Mouse (Mus musculus): ENCODE results near the gene Slco2a1.
A peak's percentile ranks its signal among the peaks of the same experiment; 100 is the strongest.

Slco2a1 gene

DNA sequence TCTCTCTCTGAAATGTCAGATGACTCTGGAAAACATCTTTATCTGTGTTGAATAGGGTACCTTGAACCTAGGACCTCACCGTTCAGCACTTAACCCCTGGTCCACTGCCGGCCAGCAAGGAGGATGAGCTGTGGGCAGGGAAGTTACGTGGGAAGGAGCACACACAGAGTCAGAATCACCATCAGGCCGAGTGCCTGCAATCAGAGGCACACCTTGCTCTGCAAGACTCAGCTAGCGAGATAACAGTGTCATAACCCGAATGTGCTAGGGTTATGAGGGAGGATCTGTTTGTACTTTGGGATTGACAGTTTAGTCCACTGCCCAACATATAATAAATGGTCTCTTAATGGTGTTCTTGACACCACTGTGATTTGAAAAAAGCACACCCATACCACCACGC is 50.2 kb downstream of the Slco2a1 start:
- no peak for DNase-seq

DNA sequence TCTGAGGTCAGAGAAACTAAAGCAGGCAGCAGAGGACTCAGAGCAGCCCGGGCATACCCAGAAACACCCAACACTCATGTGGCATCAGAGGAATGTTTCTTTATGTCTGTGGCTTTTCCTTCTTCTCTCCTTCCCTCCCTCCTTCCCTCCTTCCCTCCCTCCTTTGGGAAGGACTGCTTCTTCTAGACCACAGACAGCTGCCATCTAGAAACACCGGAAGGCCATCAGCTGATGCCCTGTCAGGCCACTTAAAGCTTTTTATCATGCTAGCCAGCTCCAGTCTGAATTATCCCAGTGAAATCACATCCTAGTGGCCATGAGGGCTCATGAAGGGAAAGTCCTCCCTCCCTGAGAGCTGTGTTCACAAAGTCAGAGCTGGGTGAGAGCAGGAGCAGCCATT is 52.1 kb downstream of the Slco2a1 start:
- no peak for DNase-seq

DNA sequence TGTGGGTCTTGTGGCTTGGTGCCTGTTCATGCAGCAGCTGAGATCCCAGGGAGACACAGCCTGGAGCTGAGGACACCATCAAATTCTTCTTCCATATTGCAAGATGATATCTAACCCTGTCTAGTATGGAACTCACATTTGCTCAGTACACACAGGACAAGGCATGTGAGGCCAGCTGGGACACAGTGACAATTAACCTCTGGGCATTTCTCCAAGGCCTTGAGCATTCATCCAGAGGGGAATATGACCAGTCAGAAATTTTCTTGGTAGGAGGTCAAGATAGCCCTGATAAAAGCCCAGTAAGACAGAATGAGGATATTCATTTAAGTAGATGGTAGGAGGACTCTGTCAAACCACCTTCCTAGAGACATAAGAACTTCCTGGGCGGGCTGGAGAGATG is 56.9 kb downstream of the Slco2a1 start:
- peak; percentile 48 for DNase-seq

DNA sequence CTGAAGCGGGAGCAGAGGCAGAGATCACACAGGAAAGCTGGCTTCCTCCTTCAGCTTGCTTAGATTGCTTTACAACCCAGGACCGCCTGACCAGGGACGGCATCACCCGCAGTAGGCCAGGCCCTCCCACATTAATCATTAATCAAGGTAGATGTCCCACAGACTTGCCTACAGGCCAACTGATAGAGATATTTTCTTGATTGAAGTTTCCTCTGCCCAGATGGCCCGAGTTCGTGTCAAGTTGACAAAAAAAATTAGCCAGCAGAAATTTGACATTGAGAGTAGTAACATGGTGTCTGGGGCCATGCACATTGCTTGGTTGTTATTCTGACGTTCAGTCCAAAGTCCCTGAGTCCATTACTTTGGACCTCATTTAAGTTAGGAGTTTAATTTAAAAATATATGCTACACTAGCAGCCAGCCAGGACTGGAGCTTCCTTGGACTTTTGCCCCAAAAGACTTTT is 60.6 kb downstream of the Slco2a1 start:
- peak; percentile 59 for DNase-seq

DNA sequence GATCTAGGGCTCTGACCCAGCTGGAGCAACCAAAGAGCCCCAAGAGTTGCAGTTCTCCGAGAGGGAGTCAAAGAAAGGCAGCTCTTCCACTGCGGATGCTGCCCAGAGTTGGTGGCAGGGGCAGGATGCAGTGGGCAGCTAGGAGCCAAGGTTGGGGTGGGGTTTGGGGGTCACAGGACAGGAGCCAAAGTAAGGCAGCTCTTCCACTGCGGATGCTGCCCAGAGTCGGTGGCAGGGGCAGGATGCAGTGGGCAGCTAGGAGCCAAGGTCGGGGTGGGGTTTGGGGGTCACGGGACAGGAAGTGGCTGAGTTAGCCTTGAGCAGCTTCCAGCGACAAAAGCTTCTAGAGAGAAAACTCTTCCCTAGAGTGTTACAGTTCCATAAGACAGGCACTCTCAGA is 65.3 kb downstream of the Slco2a1 start:
- no peak for DNase-seq

DNA sequence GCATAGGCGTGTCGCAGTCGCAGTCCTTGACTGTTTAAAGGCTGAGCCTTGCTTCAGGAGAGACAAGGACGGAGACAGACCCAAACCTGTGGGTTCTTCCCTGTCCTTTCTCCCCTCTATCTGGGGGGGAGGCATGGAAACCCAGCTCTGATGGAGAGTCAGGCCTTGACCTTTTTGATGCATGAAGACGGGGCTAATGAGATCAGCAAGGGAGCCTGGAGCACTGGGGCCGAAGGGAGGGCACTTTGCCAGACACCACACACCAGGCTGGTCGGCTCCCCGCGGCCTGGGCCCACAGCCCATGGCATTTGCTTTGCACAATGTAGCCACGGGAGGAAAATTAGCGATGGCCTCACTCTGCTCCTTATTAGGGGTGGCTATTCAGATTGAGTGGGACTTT is 66.5 kb downstream of the Slco2a1 start:
- DNase-seq, result no peak

DNA sequence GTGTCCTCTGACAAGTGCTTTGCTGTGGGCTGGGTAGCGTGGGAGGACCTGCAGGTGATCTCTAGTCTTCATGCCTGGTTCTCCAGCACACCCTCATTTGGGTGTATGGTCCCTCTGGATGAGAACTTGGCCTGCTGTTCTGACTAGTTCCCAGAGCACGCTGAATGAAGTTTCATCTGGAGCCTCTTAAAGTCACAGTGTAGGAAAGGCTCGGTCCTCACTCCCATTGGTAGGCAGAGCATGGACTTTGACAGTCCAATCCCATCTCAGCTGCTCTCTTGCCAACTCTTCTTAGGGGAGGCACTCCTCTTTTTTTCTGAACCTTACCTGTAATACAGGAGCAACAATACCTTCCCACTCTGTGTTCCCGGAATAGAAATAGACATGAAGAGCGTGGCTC is 67.7 kb downstream of the Slco2a1 start:
- no peak for DNase-seq

DNA sequence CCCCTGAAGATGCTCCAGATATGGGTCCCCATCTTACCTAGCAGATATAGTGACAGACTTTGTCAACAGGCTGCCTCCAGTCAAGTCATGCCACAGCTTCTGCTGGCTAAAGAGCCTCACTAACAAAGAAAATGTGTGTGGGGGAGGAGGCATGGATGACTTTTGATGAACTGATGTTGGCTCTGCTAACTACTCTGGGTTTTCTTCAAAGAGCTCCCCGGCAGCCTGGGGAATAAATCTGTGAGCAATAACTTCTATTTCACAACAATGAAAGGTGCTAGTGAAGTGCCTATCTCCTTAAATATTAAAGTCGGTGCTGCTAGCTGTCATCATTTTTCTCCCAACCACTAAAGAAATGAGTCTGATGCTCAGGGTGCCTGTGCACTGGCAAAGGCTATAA is 72.0 kb downstream of the Slco2a1 start:
- DNase-seq, result no peak

DNA sequence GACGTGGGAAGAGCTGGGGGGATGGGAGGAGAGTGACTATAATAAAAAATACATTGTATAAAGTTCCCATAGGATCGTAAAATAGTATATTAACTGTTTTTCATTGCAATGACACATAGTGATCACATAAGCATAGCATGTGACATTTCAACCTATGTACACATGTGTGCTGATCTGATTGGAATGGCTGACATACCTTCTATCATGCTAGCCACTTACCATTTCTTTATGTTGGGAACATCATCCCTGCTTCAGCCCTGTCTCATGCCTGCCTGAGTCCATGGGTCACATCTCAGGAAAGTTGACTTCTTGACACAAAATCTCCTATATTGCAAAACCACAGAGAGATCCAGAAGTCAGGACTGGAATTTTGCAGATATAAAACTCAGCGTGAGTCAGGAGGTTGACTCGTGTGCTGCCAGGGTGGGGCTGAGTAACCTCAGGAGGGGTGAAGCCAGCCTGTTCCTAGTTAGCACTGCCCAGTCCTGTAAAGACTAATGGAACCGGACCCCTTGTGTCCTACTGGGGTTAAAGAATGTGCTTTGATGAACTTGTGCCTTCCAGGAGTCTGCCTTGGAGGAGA is 73.0 kb downstream of the Slco2a1 start:
- DNase-seq, result no peak

DNA sequence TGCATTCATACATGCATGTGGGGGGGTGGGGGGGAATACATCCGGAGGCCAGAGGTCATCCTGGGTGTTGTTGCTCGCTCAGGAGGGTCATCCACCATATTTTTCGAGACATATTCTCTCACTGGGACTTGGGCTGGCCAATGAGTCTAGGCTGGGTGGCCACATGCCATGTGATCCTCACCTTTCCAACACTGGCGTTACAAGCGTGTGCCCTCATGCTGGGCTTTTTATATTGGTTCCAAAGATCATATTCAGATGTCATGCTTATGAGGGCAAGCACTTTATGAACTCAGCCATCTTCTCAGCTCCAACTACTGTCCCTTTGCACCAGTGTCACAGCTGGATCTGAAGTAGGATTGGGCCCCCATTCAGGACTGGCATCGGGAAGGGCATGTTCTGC is 75.1 kb downstream of the Slco2a1 start:
- DNase-seq, result no peak

DNA sequence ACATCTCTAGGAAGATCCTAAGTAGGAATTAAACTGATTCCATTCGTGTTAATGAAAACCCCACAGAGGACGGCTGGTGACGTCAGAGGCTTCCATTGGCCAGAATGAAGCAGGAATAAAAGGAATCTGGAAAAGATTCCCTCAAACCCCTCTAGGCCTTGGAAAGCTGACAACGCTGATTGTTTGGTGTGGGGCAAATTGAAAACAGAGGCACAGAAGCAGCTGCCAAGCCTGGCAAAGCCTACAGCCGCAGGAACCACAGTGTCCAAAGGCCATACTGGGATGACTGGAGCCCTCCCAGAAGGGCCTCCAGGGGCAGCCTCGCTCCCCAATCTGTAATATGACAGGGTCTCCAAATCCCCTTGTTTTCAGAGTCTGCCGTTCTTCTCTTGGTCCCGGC is 78.3 kb downstream of the Slco2a1 start:
- DNase-seq, result no peak

DNA sequence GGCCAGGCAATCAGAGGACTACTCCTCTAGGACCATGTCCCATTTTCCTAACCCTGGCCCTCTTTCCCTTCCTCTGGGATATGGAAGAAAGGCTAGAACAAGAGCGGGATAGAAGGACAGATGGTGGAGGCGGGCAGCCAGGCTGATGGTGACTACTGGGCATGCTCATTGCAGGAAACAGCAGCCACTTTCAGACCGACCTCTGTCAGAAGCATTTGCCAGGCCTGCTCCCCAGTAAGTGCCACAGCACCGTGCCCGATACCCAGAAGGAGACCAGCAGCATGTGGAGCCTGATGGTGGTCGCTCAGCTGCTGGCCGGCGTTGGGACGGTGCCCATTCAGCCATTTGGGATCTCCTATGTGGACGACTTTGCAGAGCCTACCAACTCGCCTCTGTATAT is 79.1 kb downstream of the Slco2a1 start:
- no peak for DNase-seq

DNA sequence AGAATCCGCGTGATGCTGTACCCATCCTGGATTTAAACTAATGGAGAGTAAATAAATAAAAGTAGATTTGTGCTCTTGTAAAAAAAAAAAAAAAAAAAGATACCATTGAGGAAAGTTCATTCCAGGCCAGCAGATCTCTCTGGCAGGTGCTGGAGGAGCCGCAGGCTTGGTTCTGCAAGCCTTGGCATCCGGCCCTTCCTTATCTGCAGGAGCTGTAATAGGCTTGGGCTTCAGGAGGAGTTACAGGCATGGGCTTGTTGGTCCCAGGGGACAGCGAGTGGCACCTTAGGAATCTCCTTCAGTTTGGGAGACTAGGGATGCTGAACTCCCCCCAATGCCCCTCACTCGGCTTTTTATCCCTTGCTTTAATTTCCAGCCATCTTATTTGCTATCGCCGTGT is 80.3 kb downstream of the Slco2a1 start:
- no peak for DNase-seq

DNA sequence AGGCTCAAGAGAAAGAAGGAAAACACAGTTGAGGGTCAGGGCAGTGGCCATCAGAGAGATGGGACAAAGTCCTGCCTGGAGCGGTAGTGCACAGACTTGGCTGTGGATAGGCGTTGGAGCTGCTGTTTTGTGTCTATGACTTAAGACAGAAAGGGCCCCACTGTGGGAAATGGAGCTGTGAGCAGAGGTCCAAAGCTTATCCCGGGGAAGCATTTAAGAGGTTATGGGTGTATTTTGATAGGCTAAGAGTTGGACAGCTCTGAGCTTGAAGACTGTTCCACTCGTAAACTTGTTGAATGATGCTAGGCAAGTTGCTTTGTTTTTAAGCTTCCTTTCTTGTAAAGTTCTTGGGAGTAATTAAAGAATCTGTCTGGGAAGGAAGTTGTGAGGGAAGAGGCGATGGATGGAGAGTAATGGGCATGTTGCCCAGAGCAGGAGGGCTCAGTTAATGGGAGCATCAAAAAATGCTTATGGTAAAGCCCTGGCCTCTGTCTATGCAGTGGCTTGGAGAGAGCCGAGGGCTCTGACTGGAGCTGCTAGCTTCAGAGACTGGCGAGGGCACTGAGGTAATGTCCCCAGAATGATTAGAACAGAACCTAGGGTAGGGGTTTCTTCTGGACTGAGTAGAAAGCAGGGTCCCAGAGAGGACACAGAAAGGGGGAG is 83.2 kb downstream of the Slco2a1 start:
- DNase-seq, result peak; percentile 62

DNA sequence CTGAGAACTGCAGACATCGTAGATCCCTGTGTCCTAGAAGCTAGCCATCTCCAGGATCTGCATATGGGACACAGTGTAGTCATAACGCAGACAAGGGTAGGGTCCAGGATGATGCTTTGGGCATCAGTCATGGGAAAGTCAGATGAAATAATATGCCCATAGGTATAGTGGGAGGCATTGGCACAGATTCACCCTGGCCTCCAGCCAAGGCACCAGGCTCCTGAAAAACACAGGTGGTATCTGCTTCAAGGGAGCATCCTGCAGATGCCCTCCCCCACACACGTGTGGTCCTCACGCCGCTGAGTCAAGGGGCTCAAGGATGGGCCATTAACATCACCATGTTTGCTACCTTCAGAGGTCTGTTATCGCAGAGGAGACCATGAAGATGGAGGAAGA is 83.7 kb downstream of the Slco2a1 start:
- no peak for DNase-seq

DNA sequence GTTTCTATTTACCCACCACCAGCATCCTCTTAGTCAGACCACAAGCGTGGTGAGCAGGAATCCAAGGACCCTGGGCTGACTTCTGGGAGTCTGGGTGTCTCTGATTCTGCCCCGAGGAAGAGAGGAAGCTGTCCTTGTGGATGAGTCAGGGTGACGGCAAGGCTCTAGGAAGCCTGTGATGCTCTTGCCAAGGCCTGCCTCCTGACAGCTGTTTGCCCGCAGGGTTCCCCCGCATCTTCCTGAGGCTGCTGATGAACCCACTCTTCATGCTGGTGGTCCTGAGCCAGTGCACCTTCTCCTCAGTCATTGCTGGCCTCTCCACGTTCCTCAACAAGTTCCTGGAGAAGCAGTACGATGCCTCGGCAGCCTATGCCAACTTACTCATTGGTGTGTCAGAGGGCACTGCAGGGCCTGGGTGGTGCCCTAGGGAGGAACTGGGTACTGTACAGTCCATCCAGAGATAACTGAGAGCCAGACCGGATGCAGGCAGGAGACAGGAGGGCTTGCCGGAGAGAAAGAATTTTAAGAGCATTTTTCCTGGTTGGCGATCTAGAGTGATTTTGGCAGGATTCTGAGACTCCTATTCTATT is 84.5 kb downstream of the Slco2a1 start:
- DNase-seq, result no peak

DNA sequence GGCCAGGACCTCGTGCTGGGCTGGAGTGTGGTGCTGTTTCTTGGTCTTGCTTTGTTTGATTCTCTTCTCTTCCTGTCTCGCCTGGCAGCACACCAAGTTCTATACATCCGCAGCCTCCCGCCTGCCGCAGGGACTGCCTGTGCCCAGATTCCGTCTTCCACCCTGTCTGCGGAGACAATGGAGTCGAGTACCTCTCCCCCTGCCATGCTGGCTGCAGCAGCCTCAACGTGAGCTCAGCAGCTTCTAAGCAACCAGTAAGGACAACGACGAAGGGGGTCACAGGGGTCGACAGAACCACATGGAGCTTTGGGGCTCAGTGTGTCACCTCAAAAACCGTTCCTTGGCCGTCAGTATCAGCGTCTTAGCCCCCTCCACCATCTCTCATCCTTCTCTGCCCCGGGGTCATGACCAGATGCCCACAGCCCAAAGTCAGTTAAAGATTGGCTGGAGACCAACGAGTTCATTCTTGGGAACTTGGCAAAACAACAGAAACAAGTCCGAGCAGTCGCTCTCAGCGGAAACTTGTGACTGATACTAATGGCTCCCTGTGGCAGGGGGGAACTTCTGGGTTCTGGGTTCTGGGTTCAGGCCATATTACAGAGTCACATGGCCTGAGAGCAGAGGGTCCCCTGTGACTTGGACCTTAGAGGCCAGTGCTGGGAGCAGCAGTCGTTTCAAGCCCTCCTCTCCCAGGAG is 88.5 kb downstream of the Slco2a1 start:
- DNase-seq, result peak; percentile 76

DNA sequence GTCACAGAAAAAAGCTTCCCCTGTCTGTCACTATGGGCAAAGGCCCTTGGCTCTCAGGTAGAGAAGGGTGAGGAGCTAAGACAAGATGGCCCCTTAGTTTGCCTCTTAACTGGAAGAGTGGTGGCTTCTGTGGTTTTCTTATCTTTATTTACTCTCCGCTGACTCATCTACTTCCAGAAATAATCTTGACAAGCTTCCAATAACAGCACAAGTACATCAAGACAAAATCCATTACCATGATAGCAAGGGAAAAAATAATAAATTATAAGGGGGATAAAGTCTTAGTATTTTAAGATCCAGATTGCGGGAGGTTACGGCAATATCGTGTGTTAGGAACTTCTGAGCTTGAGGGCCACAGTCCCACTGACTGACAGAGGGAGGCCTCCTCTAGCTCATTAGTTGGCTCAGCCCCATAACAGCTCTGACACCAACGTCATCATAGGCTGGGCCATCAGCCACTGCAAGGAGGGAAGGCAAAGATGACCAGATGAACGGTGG is 89.7 kb downstream of the Slco2a1 start:
- DNase-seq, result peak; percentile 63

DNA sequence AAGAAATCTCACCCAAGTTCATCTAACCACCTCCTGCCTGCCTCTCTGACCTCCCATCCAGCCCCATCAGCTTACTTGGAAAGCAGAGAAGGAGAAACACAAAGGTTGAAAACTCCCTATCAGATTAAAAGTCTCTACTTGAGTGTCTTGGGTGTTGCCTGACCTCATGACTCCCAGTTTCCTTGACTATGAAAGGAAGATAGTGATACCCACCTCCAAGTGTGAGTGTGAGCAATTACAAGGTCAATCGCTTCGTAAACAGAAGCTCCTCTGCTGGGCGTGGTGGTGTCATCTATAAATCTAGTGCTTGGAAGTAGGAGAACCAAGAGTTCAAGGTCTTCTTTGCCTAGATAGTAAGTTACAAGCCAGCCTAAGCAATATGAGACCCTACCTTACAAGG is 91.7 kb downstream of the Slco2a1 start:
- DNase-seq, result no peak

DNA sequence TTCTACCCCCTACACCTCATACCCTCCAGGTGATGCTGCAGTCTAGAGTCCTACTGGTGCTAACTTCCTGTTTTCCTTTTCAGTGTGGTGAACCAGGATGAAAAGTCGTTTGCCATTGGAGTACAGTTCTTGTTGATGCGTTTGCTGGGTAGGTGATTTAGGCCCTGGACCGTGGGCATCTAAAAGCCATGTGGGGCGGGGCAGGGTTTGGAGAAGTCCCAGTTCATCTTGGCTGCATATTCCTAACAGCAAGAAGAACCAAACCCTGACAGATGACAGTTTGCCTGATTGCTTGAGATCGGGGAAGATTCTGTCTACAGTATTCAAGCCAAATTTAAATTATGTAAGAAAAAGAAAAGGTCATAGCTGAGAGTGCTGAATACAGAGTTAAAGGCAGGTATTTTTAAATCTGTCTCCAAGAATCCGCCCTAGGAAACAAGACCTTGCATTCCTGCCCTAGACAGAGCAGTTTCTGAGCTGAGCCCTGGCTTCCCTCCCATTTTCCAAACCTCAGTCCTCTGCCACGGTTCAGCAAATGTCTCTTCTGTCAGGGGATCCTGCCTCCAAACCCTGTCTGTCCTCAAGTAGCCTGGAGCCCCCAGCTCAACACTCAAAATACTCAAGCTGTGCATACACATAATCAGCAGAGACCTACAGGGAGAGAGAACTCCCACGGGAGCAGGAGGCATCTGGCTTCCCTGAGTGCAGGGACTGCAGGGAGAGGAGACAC is 93.9 kb downstream of the Slco2a1 start:
- DNase-seq, result no peak

DNA sequence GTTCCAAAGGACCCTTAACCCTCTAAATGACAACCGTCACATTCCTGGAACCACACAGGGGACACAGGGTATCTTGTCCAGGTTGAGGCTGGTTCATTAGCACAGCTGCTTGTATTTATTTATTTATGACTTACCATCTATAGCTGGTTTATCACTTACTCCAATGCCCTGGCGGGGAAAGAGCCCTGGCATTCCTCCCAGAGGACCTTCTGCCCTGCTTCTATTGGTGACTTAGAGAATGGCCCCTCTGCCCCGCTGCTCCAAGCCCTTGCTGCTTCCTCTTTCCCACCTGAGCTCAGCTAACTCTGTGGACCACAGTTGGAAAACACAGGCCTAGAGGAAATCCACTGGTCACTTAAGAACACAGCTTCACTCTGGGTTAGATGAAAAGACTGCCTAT is 94.9 kb downstream of the Slco2a1 start:
- no peak for DNase-seq

DNA sequence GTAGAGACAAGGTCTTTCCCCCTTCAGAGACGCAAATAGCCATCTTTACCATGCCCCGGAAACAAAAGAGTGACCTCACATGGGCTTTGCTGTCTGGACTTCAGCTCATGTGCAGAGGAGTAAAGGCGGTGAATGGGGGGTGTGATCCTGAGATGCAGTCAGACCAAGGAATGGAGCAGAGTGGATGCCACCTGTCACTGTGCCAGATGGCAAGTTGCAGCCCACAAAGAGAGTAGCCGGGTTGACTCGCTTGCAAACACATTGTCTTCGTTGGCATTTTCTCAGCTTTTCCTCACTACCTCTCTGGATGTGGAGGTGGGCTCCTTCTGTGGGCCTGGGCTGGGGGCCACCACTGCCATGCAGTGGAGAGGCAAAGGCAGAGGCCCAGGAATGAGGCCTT is 98.2 kb downstream of the Slco2a1 start:
- DNase-seq, result no peak

DNA sequence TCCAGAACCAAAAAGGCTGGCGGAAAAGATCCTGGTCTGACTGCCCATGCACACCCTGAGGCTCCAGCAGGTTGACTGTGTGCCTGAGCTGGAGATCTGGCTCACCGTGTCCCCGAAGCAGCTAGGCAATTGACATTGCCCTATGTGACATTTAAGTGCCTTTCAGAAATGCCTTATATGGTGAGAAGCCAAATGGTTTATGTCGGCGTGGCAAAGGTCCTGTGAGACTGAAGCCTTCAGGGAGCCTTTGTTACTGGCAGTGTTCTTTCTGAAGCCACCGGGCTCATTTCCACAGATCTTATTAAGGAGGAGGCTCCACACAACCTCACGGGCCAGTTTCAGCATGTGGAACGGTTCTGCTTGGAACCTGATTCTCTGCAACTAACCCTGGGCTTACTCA is 98.8 kb downstream of the Slco2a1 start:
- DNase-seq, result peak; percentile 33

Measured in kidney, postnatal 14 days (tissue).